Mouse (Mus musculus) 416B (cell line): ENCODE data around the gene Gm45713.
A peak's percentile ranks its signal among the peaks of the same experiment; 100 is the strongest.
"Not testable (repeated sequence)": the region's sequence is repeated elsewhere in the genome, so short reads cannot be mapped to it uniquely, and the experiment has no call there.

Source experiments
- DNase-seq: peaks from one replicate; pipeline ENCODE4 v3.0.0; 2011; ENCODE audit warnings: low read depth

The Gm45713 gene

GRCm38 (mm10) chr7:45098541-45099240, 37.3 kb downstream of the Gm45713 start:
- peak; percentile 70 for DNase-seq

DNA sequence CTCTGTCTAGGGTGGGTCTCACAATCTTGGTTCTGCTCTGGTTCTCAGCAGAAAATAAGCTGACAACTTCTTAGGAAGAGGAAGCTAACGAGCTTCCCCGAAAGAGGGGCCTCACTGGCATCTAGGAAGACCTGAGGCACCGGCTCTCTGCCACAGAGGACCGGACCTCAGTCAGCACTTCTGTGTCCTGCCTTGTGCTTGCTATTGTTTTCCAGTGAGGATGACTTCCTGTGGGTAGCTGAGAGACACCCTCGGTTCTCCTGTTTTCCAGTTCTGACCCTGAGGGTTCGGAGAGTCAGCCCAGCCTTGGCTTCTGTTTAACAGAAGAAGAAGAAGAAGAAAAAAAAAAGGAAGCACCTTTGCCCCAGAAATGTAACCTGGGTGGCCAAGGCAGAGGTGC, 38.6 kb downstream of the Gm45713 start:
- DNase-seq: no peak

DNA sequence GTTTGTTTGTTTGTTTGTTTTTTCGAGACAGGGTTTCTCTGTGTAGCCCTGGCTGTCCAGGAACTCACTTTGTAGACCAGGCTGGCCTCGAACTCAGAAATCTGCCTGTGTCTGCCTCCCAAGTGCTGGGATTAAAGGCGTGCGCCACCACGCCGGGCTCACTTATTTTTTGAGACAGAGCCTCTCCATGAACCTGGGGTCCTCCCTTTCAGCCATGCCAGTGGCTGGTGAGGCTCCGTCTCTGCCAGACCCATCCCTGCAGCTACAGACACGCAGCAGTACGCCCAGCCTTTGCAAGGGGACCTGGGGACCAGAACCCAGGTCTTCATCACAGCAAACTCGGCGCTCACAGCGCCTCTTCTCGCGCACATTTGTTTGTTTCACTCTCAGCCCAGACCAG, 40.1 kb downstream of the Gm45713 start:
- DNase-seq: not testable (repeated sequence)

GRCm38 (mm10) chr7:45095367-45095766, 40.7 kb downstream of the Gm45713 start:
- DNase-seq: no peak

DNA sequence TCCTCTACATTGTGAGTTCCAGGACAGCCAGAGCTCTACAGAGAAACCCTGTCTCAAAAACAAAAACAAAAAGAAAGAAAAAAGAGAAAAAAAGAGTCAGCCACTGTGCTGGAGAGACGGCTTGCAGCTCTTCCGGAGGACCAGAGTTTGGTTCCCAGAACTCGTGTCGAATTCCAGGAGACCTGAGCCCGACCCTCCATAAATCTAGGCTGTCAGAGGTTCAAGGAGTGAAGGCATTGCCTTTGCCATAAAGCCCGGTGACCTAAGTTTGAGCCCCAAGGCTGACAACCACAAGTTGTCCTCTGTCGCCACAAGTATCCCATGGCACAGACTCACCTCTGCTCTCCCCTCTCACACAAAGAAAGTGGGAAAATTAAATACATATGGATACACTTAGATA, 41.9 kb downstream of the Gm45713 start:
- no peak for DNase-seq

GRCm38 (mm10) chr7:45093516-45093905, 42.5 kb downstream of the Gm45713 start:
- no peak for DNase-seq

DNA sequence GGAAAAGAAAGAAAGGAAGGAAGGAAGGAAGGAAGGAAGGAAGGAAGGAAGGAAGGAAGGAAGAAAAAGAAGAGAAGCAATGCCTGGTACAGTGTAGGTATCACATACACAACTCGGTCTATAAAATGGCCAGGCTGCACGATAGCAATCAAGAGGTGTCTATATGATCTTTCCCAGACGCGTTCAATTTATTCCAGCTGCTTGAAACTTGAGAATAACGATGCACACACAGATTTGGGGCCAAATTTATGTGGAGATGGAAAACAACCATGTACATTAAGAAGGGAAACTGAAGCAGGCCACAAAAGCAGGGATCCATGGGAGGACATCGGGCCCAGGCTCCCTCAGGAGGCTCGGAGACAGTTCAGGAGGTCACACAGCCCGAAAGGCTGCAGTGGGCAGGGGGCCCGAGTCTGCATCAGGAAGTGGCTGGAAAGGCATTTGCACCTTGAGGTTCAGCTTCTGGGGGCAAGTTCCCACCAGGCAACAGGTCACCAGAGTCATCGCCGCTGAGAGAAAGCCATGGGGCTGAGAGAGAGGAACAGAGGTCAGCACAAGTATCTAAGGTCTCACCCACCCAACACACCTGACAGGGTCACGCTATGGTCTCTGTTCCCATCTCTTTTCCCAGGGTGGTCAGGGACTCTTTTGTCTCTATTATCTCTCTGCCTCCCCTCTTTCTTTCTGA, 43.1 kb downstream of the Gm45713 start:
- no peak for DNase-seq

- no peak for DNase-seq
Observed at GRCm38 (mm10) chr7:45092048-45092447, 44.0 kb downstream of the Gm45713 start, which contains the start of gene Rcn3. Gene Rcn3, minus strand, starts transcription at chr7:45092221.

GRCm38 (mm10) chr7:45091001-45091990, 44.7 kb downstream of the Gm45713 start:
- no peak for DNase-seq

- DNase-seq: no peak
Observed at GRCm38 (mm10) chr7:45090251-45090977, 45.6 kb downstream of the Gm45713 start.

GRCm38 (mm10) chr7:45088597-45088996, 47.4 kb downstream of the Gm45713 start:
- no peak for DNase-seq

DNA sequence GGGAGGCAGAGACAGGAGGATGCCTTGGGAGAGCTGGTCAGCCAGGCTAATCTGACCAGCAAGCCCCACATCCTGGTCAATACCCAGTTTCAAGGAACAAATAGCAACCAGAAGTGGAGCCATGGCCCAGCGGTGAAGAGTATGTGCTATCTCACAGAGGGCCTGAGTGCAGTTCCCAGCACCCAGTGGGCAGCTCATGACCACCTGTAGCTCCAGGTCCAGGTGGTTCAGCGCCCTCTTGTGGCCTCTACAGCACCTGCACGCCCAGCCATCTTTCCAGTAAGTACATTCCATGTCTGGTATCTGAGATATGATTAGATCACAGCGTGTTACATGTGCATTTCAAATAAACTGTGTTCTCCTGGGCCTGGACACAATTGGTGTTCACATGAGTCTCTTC, 49.9 kb downstream of the Gm45713 start:
- no peak for DNase-seq

DNA sequence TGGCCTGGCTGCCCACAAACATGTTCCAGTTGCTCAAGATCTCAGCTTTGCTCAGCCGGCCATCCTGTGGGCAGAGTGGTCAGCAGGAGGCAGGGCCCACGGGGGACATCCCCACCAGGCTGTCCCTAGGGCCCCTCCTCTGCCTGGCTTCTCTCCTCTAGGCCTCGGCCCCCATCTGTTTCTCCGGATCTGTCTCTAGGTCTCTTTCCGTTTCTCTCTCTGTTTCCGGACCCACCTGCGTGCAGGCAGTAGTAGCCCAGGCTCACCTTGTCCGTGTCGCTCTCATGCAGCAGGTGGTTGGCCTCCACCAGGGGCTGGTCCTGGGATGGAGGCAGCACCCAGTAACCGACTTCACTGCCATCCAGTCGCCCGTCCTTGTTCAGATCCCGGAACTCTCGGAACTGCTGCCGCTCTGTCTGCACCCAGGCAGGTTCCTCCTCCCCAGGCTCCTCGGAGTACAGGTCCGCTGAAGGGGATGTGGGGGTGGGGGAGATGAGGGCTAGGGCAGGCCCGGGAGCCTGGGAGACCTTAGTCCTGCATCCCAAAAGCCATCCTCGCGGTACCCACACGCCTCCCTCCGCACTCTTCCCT, 52.6 kb downstream of the Gm45713 start:
- DNase-seq: no peak

- DNase-seq: peak; percentile 94
Observed at GRCm38 (mm10) chr7:45082401-45083299, 53.4 kb downstream of the Gm45713 start.

- peak; percentile 51 for DNase-seq
Observed at GRCm38 (mm10) chr7:45081016-45081415, 55.0 kb downstream of the Gm45713 start.

DNA sequence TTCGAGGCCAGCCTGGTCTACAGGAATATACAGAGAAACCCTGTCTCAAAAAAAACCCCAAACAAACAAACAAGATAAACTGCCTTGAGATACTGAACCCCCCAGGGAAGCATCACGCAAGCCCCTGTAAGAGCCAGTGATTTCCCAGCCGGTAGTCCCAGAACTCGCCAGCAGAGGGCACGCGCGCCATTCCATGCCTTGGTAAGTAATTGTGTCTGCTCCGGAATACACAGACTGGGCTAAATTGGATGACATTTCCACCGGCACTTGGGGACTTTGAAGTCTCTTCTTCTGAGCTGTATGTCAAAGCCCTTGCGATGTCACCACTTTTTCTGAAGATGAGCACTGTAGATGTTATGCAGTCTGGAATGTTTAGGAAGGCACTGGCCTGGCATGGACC, 56.2 kb downstream of the Gm45713 start:
- peak; percentile 89 for DNase-seq

DNA sequence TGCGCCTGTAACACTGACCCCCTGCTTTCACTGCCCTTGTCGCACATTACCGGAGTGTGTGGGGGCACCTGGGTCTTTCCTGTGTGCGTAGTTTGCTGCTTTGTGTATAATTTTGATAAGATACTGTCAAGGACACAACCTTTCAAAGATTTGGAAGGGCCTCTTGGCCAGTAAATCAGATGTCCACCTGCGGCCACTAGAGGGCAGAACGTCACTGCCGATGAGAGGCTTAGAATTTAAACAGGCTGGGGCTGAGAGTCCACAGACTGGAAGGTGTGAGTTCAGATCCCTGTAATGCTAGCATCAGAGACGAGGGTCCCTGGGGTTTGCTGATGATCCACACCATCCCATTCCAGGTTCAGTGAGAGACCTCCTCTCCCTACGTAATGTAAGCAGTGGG, 57.5 kb downstream of the Gm45713 start:
- peak; percentile 84 for DNase-seq

GRCm38 (mm10) chr7:45077829-45078228, 58.2 kb downstream of the Gm45713 start:
- no peak for DNase-seq

DNA sequence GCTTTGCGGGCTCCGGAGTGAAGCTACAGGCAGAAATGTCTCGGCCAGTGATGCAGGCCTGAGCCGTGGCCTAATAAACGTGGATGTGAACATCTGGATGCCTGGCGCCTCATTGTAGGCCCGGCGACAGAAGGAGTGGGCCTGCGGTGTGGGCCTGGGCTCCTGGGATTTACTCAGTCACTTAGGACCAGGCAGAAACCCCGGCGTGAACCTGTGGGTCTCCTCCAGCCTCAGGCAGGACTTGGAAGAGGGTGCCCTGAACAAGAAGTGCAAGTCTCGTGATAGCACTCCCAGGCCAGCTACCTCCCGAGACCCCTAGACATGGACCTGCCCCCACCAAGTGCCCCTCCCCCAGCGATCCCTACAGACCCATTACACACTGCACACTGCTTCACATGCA, 58.7 kb downstream of the Gm45713 start:
- no peak for DNase-seq

DNA sequence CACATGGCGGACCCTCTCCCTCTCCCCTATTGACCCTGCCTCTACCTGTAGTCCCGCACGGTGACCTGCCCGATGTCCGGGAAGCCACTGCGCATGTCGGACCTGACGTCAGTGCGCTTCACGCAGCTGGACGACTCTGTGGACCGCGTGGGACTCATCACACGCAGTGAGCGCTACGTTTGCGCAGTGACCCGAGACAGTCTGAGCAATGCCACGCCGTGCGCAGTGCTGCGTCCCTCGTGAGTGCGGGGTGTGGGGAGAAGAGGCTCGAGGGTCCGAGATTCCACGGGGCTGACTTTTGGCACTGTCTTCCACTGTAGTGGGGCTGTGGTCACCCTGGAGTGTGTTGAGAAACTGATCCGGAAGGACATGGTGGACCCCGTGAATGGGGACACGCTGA, 59.5 kb downstream of the Gm45713 start:
- DNase-seq: no peak
